Mouse (Mus musculus) forebrain, embryonic 11.5 days (tissue): ENCODE data around the gene Rdh13. TPM values are rescaled to one million over a fixed set of nuclear protein-coding genes. Genes with fewer than 3 reads are reported as not detected.

Source experiments
- ATAC-seq: fragments of 200-750 bp; cut with Nextera tagmentation; replicated peaks from 2 replicates; pipeline ENCODE4 v1.8.0; 2017; ENCODE audit warnings: moderate TSS enrichment; ENCODE audit not compliant: low FRiP score
- DNase-seq: peaks from one replicate; pipeline ENCODE4 v3.0.0-alpha.2; 2017; ENCODE audit warnings: low spot score
- H3K27ac ChIP-seq: fragments of 300-500 bp; sonication (generic); 2 replicates; pipeline ENCODE4 v1.5.1; 2014; ENCODE audit warnings: low read depth, low read length
- H3K27me3 ChIP-seq: fragments of 300-500 bp; sonication (generic); 2 replicates; pipeline ENCODE4 v1.6.1; 2014; ENCODE audit warnings: mild to moderate bottlenecking, low read length, mixed read lengths; ENCODE audit not compliant: control insufficient read depth, insufficient read depth
- H3K36me3 ChIP-seq: fragments of 300-500 bp; sonication (generic); 2 replicates; pipeline ENCODE4 v1.6.1; 2014; ENCODE audit warnings: mild to moderate bottlenecking, low read length, moderate library complexity, mixed read lengths; ENCODE audit not compliant: control insufficient read depth, insufficient read depth
- H3K4me1 ChIP-seq: fragments of 300-500 bp; sonication (generic); replicated peaks from 2 replicates; pipeline ENCODE4 v1.6.1; 2014; ENCODE audit warnings: low read length, mixed read lengths; ENCODE audit not compliant: control insufficient read depth, insufficient read depth
- H3K4me2 ChIP-seq: fragments of 300-500 bp; sonication (generic); 2 replicates; pipeline ENCODE4 v1.6.1; 2014; ENCODE audit warnings: low read depth, mild to moderate bottlenecking, low read length, moderate library complexity, mixed read lengths; ENCODE audit not compliant: severe bottlenecking
- H3K4me3 ChIP-seq: fragments of 300-500 bp; sonication (generic); 2 replicates; pipeline ENCODE4 v1.5.1; 2014; ENCODE audit warnings: low read depth, low read length
- H3K9ac ChIP-seq: fragments of 300-500 bp; sonication (generic); 2 replicates; pipeline ENCODE4 v1.6.1; 2014; ENCODE audit warnings: low read length
- H3K9me3 ChIP-seq: fragments of 300-500 bp; sonication (generic); 2 replicates; pipeline ENCODE4 v1.6.1; 2016; ENCODE audit warnings: low read length, mixed read lengths; ENCODE audit not compliant: control insufficient read depth
- WGBS: fragments of 180-500 bp; shearing (Covaris S2); extraction: QIAGEN DNeasy Blood & Tissue Kit; methylation state at CpG from one replicate; pipeline ENCODE4 v1.1.7; 2014; 5-methylcytosine and 5-hydroxymethylcytosine counted together
- polyA plus RNA-seq: library from polyadenylated mRNA; unstranded; fragments of >200 nt; fragmentation: Nextera tagmentation; extraction: Ambion mirVana; gene quantifications from 2 replicates; pipeline ENCODE4 v1.2.1, GENCODE M21; 2014

The Rdh13 gene
- polyA plus RNA-seq, 1 experiment from 2014 or later, result 28.4 TPM

DNA sequence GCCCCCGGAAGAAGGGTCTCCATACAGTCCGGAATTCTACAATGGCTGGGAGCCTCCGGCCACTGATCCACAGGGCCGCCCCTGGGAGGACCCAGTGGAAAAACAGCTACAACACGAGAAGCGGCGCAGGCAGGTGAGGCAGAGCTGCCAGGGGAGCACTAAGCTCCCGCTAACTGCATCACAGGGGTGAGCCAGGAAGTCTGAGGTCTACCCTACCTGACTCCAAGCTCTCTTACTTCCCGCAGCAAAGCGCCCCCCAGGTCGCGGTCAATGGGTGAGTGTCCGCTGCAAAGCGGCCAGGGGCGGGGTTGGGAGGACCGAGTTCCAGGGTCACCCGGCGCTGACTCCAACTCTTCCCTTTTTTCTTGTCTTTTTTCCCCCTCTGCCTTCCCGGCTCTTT, 28.5 kb upstream of the Rdh13 start:
- 11% methylated on average over 19 of the region's 19 CpGs for WGBS
- Histone ChIP-seq H3K4me1 (peaks cover 9% of the 10 kb centered on the region), H3K27me3 (peaks cover 32% of the 10 kb centered on the region), H3K9me3 (no peaks in the 10 kb centered on the region; the same call in 1 of the 2 replicates), H3K9ac (no peak overlapping the region), H3K4me2 (no peak overlapping the region), H3K36me3 (no peaks in the 10 kb centered on the region), H3K4me3 (no peak overlapping the region), H3K27ac (no peak overlapping the region)
- ATAC-seq (no peak), DNase-seq (no peak)

DNA sequence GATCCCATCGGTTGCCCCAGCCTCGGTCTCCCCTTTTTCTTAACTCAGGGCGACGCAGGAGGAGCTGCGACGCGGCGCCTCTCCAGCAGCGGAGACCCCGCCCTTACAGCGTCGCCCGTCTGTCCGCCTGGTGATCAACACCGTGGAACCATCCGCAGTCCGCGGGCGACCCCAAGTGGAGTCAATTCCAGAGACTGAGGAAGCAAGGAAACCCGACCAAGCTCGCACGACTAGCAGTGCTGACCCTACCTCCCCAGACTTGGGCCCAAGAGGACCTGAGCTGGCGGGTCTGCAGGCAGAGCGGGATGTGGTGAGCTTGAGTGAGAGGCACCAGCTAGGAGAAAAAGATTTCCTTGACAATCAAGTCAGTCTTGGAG, 25.7 kb upstream of the Rdh13 start:
- H3K9ac ChIP-seq, result no peak overlapping the region
- 2% methylated on average over 24 of the region's 24 CpGs for WGBS

DNA sequence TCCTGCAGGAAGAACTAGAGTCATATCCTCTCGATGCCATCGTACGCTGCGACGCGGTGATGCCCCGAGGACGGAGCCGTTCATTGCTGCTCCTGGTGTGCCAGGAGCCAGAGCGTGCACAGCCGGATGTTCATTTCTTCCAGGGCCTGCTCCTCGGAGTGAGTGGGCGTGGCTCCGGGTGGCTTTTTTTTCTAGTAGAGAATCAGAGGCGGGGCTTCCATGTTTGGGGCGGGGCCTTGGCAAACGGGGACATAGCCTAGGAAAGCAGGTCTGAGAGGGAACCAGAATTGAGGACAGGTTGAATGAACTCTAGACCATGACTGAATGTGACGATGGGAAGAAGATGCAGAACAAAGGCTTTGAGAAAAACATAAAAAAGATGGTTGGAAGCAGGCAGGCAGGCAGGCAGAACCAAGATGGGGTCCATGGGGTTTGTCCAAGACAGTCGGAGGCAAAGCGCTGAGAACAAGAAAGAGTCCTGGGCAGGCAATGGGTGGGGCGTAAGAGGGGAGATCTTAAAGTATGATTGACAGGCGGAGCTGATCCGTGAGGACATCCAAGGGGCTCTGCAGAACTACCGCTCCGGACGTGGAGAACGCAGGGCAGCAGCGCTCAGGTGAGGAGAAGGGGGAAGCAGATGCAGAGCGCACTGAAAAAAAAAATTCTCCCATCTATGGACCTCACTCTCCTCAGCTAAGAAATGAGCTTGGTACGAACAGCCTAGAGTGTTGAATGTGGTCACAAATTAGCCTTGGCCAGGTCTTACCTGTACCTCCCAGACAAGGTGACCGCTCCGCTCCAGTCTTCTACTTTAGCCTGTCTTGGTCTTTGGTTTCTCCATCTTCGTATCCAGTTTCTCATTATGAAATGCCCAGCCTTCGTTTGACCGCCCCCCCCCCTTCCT, 25.1 kb upstream of the Rdh13 start:
- Histone ChIP-seq H3K9me3 (no peaks in the 10 kb centered on the region), H3K4me2 (peak overlapping the region; percentile 47), H3K4me3 (peak overlapping the region; percentile 19), H3K27ac (no peak overlapping the region), H3K4me1 (peaks cover 2% of the 10 kb centered on the region; the same call in 1 of the 2 replicates), H3K36me3 (no peaks in the 10 kb centered on the region), H3K27me3 (peaks cover 30% of the 10 kb centered on the region), H3K9ac (peak overlapping the region; percentile 36; the same call in 1 of the 2 replicates)
- ATAC-seq (peak; percentile 71), DNase-seq (peak; percentile 81)
- whole genome bisulfite sequencing, result 3% methylated on average over 34 of the region's 35 CpGs

More for the DNA sequence above, 25.7 kb upstream of the Rdh13 start:
- H3K9me3 ChIP-seq, result no peaks in the 10 kb centered on the region
- DNase-seq, result peak; percentile 85
- peak; percentile 77 for ATAC-seq
- H3K27me3 ChIP-seq, result peaks cover 30% of the 10 kb centered on the region
- H3K4me3 ChIP-seq, result peak overlapping the region; percentile 19
- H3K4me1 ChIP-seq, result peaks cover 2% of the 10 kb centered on the region; the same call in 1 of the 2 replicates
- H3K36me3 ChIP-seq, result no peaks in the 10 kb centered on the region
- H3K4me2 ChIP-seq, result peak overlapping the region; percentile 47
- H3K27ac ChIP-seq, result no peak overlapping the region

DNA sequence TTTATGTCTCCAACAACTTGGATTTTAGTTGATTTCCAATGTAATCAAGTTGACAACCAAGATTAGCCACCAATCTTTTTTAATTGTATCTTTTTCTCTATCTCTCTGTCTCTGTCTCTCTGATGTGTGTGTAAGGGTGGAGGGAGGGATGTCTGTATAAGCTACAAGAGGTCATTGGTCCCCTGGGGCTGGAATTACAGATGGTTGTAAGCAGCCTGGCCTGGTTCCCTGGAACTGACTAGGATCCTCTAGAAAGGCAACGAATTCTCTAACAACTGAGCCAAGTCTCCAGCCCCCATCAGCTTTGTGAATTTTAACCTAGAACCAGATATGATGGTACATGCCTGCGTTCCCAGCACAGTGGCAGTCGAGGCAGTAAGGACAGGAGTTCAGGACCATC, 22.4 kb upstream of the Rdh13 start:
- DNase-seq (no peak), ATAC-seq (no peak)
- no peak overlapping the region for H3K27ac ChIP-seq
- 75% methylated on average over 3 of the region's 3 CpGs for WGBS
- H3K9ac ChIP-seq, result no peak overlapping the region
- peaks cover 16% of the 10 kb centered on the region for H3K27me3 ChIP-seq
- no peak overlapping the region for H3K4me2 ChIP-seq
- H3K36me3 ChIP-seq, result no peaks in the 10 kb centered on the region
- H3K9me3 ChIP-seq, result no peaks in the 10 kb centered on the region
- no peak overlapping the region for H3K4me3 ChIP-seq
- peaks cover 2% of the 10 kb centered on the region; the same call in 1 of the 2 replicates for H3K4me1 ChIP-seq

- 18% methylated on average over 11 of the region's 12 CpGs for WGBS
- DNase-seq (no peak), ATAC-seq (no peak)
- Histone ChIP-seq H3K9ac (no peak overlapping the region), H3K4me1 (no peaks in the 10 kb centered on the region), H3K4me2 (no peak overlapping the region), H3K27me3 (no peaks in the 10 kb centered on the region), H3K27ac (no peak overlapping the region), H3K4me3 (no peak overlapping the region), H3K9me3 (no peaks in the 10 kb centered on the region), H3K36me3 (no peaks in the 10 kb centered on the region)
Observed at GRCm38 (mm10) chr7:4464194-4464824, 18.9 kb upstream of the Rdh13 start.

- peak within 1 kb of the TSS; percentile 15; the same call in 1 of the 2 replicates for H3K4me3 ChIP-seq
- 72% methylated on average over 13 of the region's 16 CpGs for WGBS
- no peak within 1 kb of the TSS for H3K9ac ChIP-seq
- DNase-seq (no peak), ATAC-seq (no peak; the same call in 1 of the 2 replicates)
- peak within 1 kb of the TSS; percentile 36; the same call in 1 of the 2 replicates for H3K4me2 ChIP-seq
- no peaks in the 10 kb centered on the region for H3K36me3 ChIP-seq
- no peaks in the 10 kb centered on the region for H3K9me3 ChIP-seq
- no peaks in the 10 kb centered on the region for H3K27me3 ChIP-seq
- no peak within 1 kb of the TSS for H3K27ac ChIP-seq
- H3K4me1 ChIP-seq, result no peaks in the 10 kb centered on the region
Observed at GRCm38 (mm10) chr7:4460576-4461434, 15.4 kb upstream of the Rdh13 start, which contains the start of gene Eps8l1. Eps8l1 (plus strand) TSS chr7:4460674.

DNA sequence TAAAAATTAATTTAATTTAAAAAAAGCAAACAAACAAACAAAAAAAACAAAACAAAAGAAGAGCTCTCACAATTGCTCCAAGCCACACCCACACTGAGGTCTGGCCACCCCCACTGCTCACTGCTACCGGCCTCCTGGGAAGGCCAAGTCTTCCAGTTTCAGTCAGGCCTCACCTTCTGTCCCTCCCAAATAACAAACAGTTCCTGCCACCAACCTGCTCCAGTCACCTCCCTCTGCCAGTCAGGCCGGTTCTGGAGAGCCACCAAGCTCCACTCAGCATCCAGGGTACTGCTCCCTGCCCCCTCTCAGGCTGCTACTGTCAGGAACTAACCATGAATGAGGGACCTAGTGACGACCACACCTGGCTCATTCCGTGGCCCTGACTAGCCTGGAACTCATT, 7.2 kb upstream of the Rdh13 start:
- whole genome bisulfite sequencing, result 40% methylated on average over 4 of the region's 4 CpGs
- H3K27me3 ChIP-seq, result no peaks in the 10 kb centered on the region
- H3K36me3 ChIP-seq, result no peaks in the 10 kb centered on the region
- H3K9me3 ChIP-seq, result no peaks in the 10 kb centered on the region
- H3K4me3 ChIP-seq, result no peak overlapping the region
- H3K27ac ChIP-seq, result no peak overlapping the region
- no peaks in the 10 kb centered on the region for H3K4me1 ChIP-seq
- DNase-seq, result no peak
- ATAC-seq, result no peak
- no peak overlapping the region for H3K9ac ChIP-seq
- H3K4me2 ChIP-seq, result no peak overlapping the region

DNA sequence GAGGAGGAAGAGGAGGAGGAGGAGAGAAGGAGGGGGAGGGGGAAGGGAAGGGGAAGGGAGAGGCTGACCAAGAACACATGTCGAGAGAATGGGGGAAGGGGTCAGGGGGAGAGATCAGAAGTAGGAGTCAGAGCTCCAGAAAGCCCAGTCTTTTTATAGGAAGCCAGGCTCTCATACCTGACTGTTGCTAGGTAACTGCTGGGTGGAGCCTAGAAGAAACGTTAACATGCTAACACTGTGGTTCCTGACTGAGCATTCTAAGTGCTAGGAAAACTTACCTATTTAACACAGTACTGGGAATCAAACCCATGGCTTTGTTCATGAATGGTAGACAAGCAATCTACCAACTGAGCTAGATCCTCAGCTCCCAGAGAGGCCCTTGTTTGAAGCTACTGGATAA, 3.8 kb upstream of the Rdh13 start:
- ATAC-seq, result no peak
- H3K36me3 ChIP-seq, result no peaks in the 10 kb centered on the region
- no peak for DNase-seq
- no peaks in the 10 kb centered on the region for H3K4me1 ChIP-seq
- H3K4me3 ChIP-seq, result no peak overlapping the region
- no peak overlapping the region for H3K9ac ChIP-seq
- H3K4me2 ChIP-seq, result no peak overlapping the region
- H3K27ac ChIP-seq, result no peak overlapping the region
- H3K9me3 ChIP-seq, result no peaks in the 10 kb centered on the region
- WGBS, result 21% methylated on average over 2 of the region's 2 CpGs
- H3K27me3 ChIP-seq, result no peaks in the 10 kb centered on the region
